Mouse (Mus musculus) left cerebral cortex, adult 18-20 months (tissue): ENCODE data around the gene Gm21913. TPM values are rescaled to one million over a fixed set of nuclear protein-coding genes. Genes with fewer than 3 reads are reported as not detected.
"Not testable (repeated sequence)": the region's sequence is repeated elsewhere in the genome, so short reads cannot be mapped to it uniquely, and the experiment has no call there.

Source experiments
- DNase-seq, 2 experiments: peaks; one replicate each; pipeline ENCODE4 v3.0.0; 2021 to 2022; ENCODE audit warnings: low spot score in 2 of 2, mixed read lengths in 1 of 2
- long read RNA-seq, 2 experiments: library from polyadenylated mRNA; stranded (forward); transcript quantifications; one replicate each; pipeline ENCODE4 v2.0.0; 2021
- total RNA-seq, 2 experiments: library from RNA; stranded (reverse); gene quantifications; 2 replicates each; pipeline ENCODE4 v1.2.3; 2021

The Gm21913 gene
- not detected for total RNA-seq
- long read RNA-seq, experiment 1: 0 reads
- long read RNA-seq, experiment 2: 0 reads

DNA sequence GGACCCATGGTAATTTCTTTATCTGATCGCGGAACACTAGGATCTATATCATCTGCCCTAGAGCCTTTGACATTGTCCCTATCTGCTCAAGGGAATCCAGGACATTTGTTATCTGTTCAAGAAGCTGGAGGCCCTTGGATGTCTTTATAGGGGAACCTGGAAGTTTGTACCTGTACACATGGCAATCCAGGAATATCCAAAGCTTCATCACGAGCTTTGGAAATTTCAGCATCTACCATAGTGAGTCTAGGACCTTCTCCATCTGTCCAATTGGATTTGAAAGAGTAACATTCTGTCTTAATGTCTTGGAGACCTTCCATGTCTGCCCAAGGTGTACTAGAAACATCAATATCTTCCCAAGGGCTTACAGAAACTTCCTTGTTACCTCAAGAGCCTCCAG lies at the start of gene Gm21913:
Gene Gm21913, plus strand, starts transcription at position 301 of the 400 bp plus-strand sequence.
- DNase-seq: not testable (repeated sequence)

Other genes starting within 250 kb of the Gm21913 start
- not detected for gene Gm29110, start 153.4 kb upstream of the Gm21913 start, total RNA-seq